In genomic region chr2:10736696-10737457, GRCm38 (mm10) we compare ENCODE assay signal across 10 mouse cellular contexts.
DNase-seq lines count a peak whose midpoint lies in the region; ATAC-seq lines count a peak whose summit lies in the region.
"Had no signal": no experiment of that assay in that cellular context is flagged by ENCODE, and none has a peak within 500 bp of the region (broad histone marks: within the 10 kb centered on the region; RNA-seq: fewer than 3 reads in every experiment).

No protein-coding gene starts in this region.

- WGBS in embryonic facial prominence, embryonic 14.5 days, result 34% methylated on average over 13 of the region's 13 CpGs
- 26% methylated on average over 13 of the region's 13 CpGs for WGBS in intestine, embryonic 14.5 days
- 6% methylated on average over 13 of the region's 13 CpGs for WGBS in neural tube, embryonic 14.5 days

- H3K9ac ChIP-seq in embryonic facial prominence, embryonic 14.5 days (ENCODE audit: low read depth, low read length), result no peak overlapping the region
- H3K9ac ChIP-seq in intestine, embryonic 14.5 days (ENCODE audit: low read length), result no peak overlapping the region
- H3K9ac ChIP-seq in neural tube, embryonic 14.5 days (replicated peaks; ENCODE audit: low read depth, low read length), result 0 out of 2 replicates have a peak overlapping the region, but pooled peaks have one; percentile 16
- H3K9ac ChIP-seq: liver, embryonic 13.5 days had no signal

- peak overlapping the region; percentile 38 for H3K4me2 ChIP-seq in embryonic facial prominence, embryonic 14.5 days (ENCODE audit: low read depth, low read length)
- peak overlapping the region; percentile 34 for H3K4me2 ChIP-seq in intestine, embryonic 14.5 days (ENCODE audit: low read length)
- peak overlapping the region; percentile 46 for H3K4me2 ChIP-seq in neural tube, embryonic 14.5 days (ENCODE audit: low read depth, low read length)
- H3K4me2 ChIP-seq: liver, embryonic 13.5 days had no signal

- peak; percentile 9 for DNase-seq in layer of hippocampus, adult 9-11 months
- DNase-seq in layer of hippocampus, adult 9-10 months (ENCODE audit: low spot score), result no peak
- DNase-seq in embryonic facial prominence, embryonic 14.5 days (ENCODE audit: low spot score), result peak; percentile 51
- no peak for DNase-seq in intestine, embryonic 14.5 days (ENCODE audit: low spot score)
- no peak for DNase-seq in kidney, adult 8-10 months
- DNase-seq in kidney, postnatal 25 days, result no peak
- DNase-seq in thymus, postnatal 10 days (ENCODE audit: low spot score in 2 of 2), result no peak
- DNase-seq: adrenal gland, postnatal 25 days; liver, embryonic 13.5 days had no signal

- no peaks in the 10 kb centered on the region for H3K9me3 ChIP-seq in embryonic facial prominence, embryonic 14.5 days (ENCODE audit: control insufficient read depth, low read length)
- no peaks in the 10 kb centered on the region for H3K9me3 ChIP-seq in intestine, embryonic 14.5 days (ENCODE audit: control insufficient read depth, low read length)
- no peaks in the 10 kb centered on the region for H3K9me3 ChIP-seq in neural tube, embryonic 14.5 days (ENCODE audit: control insufficient read depth, low read length)
- H3K9me3 ChIP-seq: liver, embryonic 13.5 days had no signal

- H3K36me3 ChIP-seq in embryonic facial prominence, embryonic 14.5 days (ENCODE audit: control insufficient read depth, insufficient read depth, low read length), result no peaks in the 10 kb centered on the region
- H3K36me3 ChIP-seq in intestine, embryonic 14.5 days (ENCODE audit: control insufficient read depth, insufficient read depth, low read length), result no peaks in the 10 kb centered on the region
- H3K36me3 ChIP-seq in neural tube, embryonic 14.5 days (ENCODE audit: control insufficient read depth, insufficient read depth, low read length), result no peaks in the 10 kb centered on the region
- H3K36me3 ChIP-seq: liver, embryonic 13.5 days had no signal

- no peaks in the 10 kb centered on the region for H3K27me3 ChIP-seq in embryonic facial prominence, embryonic 14.5 days (replicated peaks; ENCODE audit: control insufficient read depth, insufficient read depth, low read length)
- no peaks in the 10 kb centered on the region for H3K27me3 ChIP-seq in intestine, embryonic 14.5 days (replicated peaks; ENCODE audit: control insufficient read depth, insufficient read depth, low read length)
- no peaks in the 10 kb centered on the region for H3K27me3 ChIP-seq in neural tube, embryonic 14.5 days (ENCODE audit: control insufficient read depth, insufficient read depth, low read length)
- H3K27me3 ChIP-seq: liver, embryonic 13.5 days had no signal

- H3K4me3 ChIP-seq in embryonic facial prominence, embryonic 14.5 days (ENCODE audit: low read depth, low read length), result peak overlapping the region; percentile 15
- H3K4me3 ChIP-seq in intestine, embryonic 14.5 days (ENCODE audit: low read depth, low read length), result no peak overlapping the region
- H3K4me3 ChIP-seq in neural tube, embryonic 14.5 days (ENCODE audit: low read depth, low read length), result peak overlapping the region; percentile 14; the same call in 1 of the 2 replicates
- H3K4me3 ChIP-seq: liver, embryonic 13.5 days had no signal

- peak overlapping the region; percentile 11 for H3K27ac ChIP-seq in embryonic facial prominence, embryonic 14.5 days (replicated peaks; ENCODE audit: low read depth, low read length)
- H3K27ac ChIP-seq in intestine, embryonic 14.5 days (ENCODE audit: low read depth), result no peak overlapping the region
- peak overlapping the region; percentile 48 for H3K27ac ChIP-seq in neural tube, embryonic 14.5 days (ENCODE audit: low read depth, low read length)
- H3K27ac ChIP-seq: liver, embryonic 13.5 days had no signal

- peak; percentile 72 for ATAC-seq in embryonic facial prominence, embryonic 14.5 days (ENCODE audit: low read depth)
- peak; percentile 40; the same call in 1 of the 2 replicates for ATAC-seq in intestine, embryonic 14.5 days (replicated peaks; ENCODE audit: low FRiP score, low TSS enrichment, low read depth)
- ATAC-seq in neural tube, embryonic 14.5 days (ENCODE audit: low read depth), result peak; percentile 89

- H3K4me1 ChIP-seq in embryonic facial prominence, embryonic 14.5 days (ENCODE audit: control insufficient read depth, insufficient read depth, low read length), result no peaks in the 10 kb centered on the region
- H3K4me1 ChIP-seq in intestine, embryonic 14.5 days (replicated peaks; ENCODE audit: control insufficient read depth, insufficient read depth, low read length), result no peaks in the 10 kb centered on the region; the same call in 1 of the 2 replicates
- H3K4me1 ChIP-seq in neural tube, embryonic 14.5 days (ENCODE audit: control insufficient read depth, insufficient read depth, low read length), result peaks cover 5% of the 10 kb centered on the region
- H3K4me1 ChIP-seq: liver, embryonic 13.5 days had no signal

Comparison
In these comparisons a context has a peak if more than half of its experiments do, and no peak if none do; other contexts are left out.
1. DNase-seq: peak in layer of hippocampus, adult 9-11 months (single experiment) and embryonic facial prominence, embryonic 14.5 days (single experiment); none in layer of hippocampus, adult 9-10 months (single experiment), intestine, embryonic 14.5 days (single experiment), kidney, adult 8-10 months (0 of 2), kidney, postnatal 25 days (0 of 2) and thymus, postnatal 10 days (0 of 2).
2. Peak in every context shown above with its lines, with median percentiles within 50 percentile points of each other: ATAC-seq and H3K4me2 ChIP-seq.